Mouse (Mus musculus) left cerebral cortex, postnatal 10 days (tissue): ENCODE data around the gene Galntl6. TPM values are rescaled to one million over a fixed set of nuclear protein-coding genes. Genes with fewer than 3 reads are reported as not detected.
"Not testable (repeated sequence)": the region's sequence is repeated elsewhere in the genome, so short reads cannot be mapped to it uniquely, and the experiment has no call there.

Source experiments
- DNase-seq, 2 experiments: peaks; one replicate each; pipeline ENCODE4 v3.0.0; 2021 to 2022; ENCODE audit warnings: low spot score in 2 of 2, mixed read lengths in 1 of 2; ENCODE audit errors: extremely low spot score in 1 of 2
- intact Hi-C: fragments of 180-260 bp; cut with DNase I; formaldehyde crosslinking; loops from one replicate; pipeline ENCODE4 v1.15.1; 2025
- total RNA-seq, 2 experiments: library from RNA; stranded (reverse); gene quantifications; 2 replicates each; pipeline ENCODE4 v1.2.3; 2021

Galntl6 gene
- total RNA-seq, 2 experiments from 2014 or later, result 47.6 to 48.8 TPM

- intact Hi-C loops, result no loop called here
- DNase-seq, result no peak
Observed at GRCm38 (mm10) chr8:57807060-57807459, 1105.4 kb downstream of the Galntl6 start.

DNA sequence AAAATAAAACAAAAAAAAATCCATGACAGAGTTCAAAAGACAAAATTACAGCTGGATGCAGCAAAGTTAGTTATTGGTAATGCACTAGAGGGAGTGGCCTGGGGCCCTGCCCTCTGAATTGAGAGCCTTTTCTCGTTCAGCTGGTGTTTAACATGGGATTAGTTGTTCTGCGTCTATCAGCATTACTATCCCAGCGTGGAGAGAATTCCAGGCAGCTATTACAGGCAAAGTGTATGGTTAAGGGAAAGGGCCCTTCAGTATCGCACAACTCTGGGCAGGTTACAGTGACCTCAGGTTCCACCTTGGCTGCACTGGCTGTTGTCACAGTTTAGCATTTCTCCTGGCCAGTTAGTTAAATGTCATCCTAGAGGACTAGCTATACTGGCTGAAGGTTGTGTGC lies 1107.3 kb downstream of the Galntl6 start:
- no peak for DNase-seq
- intact Hi-C loops, result no loop called here

DNA sequence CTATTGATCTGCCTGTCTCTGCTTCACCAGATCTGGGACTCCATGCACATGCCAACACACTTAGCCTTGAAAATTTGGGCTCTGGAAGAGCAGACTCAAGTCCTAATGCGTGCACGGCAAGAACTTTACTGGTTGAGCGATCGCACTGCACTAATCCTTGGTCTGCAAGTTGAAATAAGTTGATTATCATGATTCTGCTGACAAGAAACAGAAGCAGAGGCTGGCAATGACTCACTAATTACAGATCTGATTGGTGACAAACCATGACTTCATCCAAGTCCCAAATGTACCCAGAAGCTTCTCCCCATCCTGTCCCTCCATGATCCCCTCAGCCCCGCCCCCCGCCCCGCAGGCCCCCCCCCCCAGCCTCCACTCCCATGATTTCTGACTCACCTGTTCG lies 1108.6 kb downstream of the Galntl6 start:
- no peak for DNase-seq
- intact Hi-C loops, result loop anchor here (5.0 kb wide), 1 partner anchor 377 kb away; no protein-coding TSS in a partner anchor

DNA sequence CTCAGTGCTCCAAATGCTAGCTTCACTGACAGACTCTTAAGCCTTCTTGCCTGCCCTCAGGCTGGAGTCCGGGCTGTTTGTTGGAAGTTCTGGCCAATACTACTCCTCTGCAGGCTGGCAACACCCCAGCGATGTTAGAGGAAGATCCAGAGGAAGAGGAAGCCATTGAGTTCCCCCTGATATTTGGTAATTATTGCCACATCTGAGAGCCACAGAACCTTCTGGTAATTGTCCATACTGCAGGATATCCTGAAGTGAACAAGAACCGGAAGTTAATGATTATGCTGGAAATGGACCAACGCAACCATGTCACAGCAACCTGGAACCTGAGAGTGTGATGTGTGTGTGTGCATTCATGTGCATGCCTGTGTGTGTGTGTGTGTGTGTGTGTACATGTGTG lies 1111.2 kb downstream of the Galntl6 start:
- DNase-seq, result peak in 1 of 2 experiments; percentile 33
- intact Hi-C loops, result loop anchor here (2.0 to 5.0 kb wide), 2 partner anchors 260 to 374 kb away; no protein-coding TSS in a partner anchor

DNA sequence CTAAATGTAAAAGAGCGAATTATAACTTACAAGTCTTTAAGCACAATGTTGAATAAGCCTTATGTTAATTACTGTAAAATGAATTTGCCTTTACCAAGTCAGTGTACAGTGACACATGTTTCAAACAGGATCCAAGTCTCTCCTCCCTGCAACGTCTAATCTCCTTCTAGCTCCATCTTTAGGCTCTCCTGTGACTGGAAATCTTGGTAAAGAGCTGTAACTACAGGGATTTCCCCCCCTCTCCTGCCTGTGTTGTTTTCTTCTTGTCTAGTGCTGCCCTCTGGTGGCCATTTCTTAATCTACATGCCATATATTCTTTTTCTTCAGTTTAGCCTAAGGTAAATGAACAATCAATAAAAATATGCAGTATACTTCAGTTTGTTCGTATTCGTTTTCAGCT lies 1112.1 kb downstream of the Galntl6 start:
- intact Hi-C loops, result loop anchor here (2.0 to 5.0 kb wide), 2 partner anchors 260 to 373 kb away; no protein-coding TSS in a partner anchor

GRCm38 (mm10) chr8:57799797-57800204 lies 1112.6 kb downstream of the Galntl6 start:
- DNase-seq, result peak; percentile 16 to 79
- intact Hi-C loops, result loop anchor here (2.0 to 5.0 kb wide), 2 partner anchors 259 to 372 kb away; no protein-coding TSS in a partner anchor

More for the DNA sequence above, 1112.1 kb downstream of the Galntl6 start:
- DNase-seq, result peak; percentile 60 to 86

- intact Hi-C loops, result loop anchor here (5.0 kb wide), 1 partner anchor 141 kb away; the partner anchor contains the start of gene Galnt7
- no peak for DNase-seq
Observed at GRCm38 (mm10) chr8:57793455-57793854, 1119.0 kb downstream of the Galntl6 start.

GRCm38 (mm10) chr8:57792246-57792645 lies 1120.2 kb downstream of the Galntl6 start:
- no peak for DNase-seq
- intact Hi-C loops, result loop anchor here (5.0 kb wide), 1 partner anchor 140 kb away; the partner anchor contains the start of gene Galnt7

DNA sequence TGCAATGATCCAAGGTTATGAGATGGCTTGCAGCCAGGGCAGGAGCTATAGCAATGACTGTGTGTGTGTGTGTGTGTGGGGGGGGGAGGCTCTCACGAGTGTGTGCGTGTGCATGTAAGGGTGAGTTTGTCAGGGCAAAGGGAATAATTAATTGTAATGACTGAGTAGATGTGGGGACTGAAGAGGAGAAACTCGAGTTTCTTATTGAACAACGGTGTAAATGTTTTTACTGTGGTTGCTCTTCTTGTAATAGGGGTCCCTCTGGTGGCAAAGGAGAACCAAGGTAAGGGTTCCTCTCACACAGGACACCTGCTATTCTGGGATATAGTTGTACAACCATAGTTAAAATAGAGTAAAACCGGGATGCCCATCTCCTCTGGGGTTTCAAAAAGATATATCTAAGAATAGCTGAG lies 1121.1 kb downstream of the Galntl6 start:
- intact Hi-C loops, result loop anchor here (2.0 to 5.0 kb wide), 2 partner anchors 139 to 217 kb away; partner anchors contain the start of gene Galnt7
- peak in 1 of 2 experiments; percentile 26 for DNase-seq

DNA sequence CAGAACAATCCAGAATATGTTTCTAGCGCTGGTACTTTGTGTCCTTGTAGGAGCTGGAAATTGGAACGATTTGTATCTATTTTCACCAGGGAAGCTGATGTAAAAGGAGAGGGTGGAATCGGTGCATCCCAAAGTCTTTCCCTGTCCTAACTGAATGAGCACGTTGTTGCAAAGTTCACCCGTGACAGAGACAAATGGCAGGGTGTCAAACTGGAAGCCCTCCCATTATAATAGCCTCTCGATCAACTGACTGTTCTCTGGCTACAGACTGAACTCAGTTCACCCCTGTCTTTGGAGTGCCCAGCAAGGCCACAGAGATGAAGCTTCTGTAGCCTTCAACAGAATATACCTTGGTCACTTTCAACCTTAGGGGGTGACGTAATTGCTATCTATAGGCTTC lies 1132.9 kb downstream of the Galntl6 start:
- DNase-seq, result no peak
- intact Hi-C loops, result no loop called here

DNA sequence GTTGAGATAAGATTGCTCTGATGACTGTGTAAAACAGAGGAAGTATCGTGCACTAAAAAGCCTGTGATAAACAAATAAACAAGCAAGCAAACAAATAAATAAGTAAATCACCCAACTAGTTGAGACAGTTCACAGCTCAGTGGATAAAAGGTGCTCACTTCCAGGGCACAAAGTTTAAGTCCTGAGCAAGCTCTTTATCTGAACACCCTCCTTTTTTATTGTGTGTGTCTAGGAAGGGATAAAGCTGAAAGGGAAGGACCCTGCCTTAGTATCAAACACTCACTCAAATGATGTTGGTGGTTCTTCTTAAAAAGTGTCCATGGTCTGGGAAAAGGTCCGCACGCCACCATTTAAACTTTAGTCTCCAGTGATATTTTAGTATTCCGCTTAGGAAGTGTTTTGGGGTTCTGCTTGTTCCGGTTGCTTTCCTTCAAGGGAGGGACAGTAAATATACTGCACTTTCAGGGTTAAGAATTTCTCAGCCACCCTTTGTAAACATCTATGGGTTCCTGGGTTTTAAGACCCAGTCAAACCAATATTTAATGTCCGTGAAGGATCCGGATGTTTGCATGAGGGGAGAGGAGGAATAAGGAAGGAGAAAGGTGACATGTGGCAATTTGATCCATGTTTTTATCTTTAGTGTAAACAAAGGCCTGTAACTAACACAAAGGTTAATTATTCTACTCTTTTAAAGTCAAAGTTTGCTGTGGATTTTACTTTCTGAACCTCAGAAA lies 1134.3 kb downstream of the Galntl6 start:
- DNase-seq, result no peak
- intact Hi-C loops, result no loop called here

GRCm38 (mm10) chr8:57776723-57777122 lies 1135.7 kb downstream of the Galntl6 start:
- intact Hi-C loops, result no loop called here
- no peak for DNase-seq

GRCm38 (mm10) chr8:57772732-57773265 lies 1139.6 kb downstream of the Galntl6 start:
- DNase-seq, result no peak
- intact Hi-C loops, result no loop called here

DNA sequence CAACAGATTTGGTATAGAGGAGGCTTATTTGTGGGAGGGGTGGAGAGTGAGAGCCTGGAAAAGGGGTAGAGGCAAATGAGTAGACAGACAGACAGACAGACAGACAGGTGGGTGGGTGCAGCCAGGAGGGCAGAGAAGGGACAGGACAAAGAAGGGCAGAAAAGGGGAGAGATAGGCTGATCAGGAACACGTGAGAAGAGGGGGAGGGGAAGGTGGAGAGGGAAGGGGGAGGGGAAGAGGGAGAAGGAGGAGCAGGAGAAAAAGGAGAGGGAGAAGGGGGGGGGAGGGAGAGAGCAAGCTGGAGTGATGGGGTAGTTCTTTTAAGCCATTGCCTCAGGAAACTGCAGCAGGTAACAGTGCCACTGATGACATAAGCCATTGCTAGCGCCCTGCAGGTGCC lies 1144.9 kb downstream of the Galntl6 start:
- DNase-seq, result no peak
- intact Hi-C loops, result no loop called here

DNA sequence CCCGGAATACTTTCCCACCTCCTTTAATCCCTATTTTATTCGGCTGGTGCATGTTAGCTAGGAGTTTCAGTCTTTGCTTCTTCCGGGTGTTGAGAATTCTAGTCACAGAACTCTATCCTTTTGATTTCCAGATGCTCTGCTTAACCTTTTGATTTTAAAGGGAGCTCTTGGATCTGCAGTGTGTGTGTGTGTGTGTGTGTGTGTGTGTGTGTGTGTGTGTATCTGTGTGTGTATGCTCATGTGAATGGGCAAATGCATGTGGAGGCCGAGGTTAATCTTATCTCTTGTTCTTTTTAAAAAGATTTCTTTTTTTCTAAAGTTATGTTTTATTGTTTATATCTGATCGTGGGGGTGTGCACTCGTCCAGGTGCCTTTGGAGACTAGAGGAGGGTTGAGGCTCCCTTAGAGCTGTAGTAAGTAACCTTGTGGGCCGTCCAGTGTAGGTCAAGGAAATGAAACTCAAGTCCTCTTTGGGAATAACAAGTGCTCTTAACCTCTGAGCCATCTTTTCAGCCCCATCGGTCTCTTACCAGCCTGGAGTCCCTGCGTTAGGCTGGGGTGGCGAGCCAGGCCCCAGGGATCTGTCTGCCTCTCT lies 1145.9 kb downstream of the Galntl6 start:
- intact Hi-C loops, result no loop called here
- no peak for DNase-seq

DNA sequence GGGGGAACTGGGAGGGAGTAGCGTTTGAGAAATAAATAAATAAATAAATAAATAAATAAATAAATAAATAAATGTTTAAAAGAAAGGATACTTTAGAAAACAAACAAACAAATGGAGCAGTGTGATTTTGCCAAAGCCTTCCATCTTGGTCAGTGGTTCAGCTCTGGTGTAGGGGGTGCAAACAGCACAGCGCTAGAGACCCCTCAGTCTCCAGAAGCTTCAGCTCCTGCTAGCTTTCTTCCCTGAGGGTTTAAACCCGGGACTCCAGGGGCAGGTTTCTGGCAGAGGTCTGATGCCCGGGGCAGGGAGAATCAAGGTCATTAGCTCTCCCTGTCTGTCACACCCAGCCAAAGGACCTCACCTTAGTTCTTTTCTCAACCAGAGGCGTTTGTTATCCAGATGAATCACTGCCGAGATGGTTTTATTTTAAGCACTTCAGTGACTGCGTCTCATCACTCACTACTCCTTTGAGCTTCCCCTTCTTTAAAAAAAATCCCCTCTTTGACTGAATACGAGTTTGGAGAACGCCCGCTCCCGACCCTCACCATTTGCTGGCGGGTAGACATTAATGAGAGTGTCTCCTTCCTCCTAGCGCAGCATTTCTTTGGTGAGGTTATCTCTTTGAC lies 1146.6 kb downstream of the Galntl6 start:
- intact Hi-C loops, result no loop called here
- no peak for DNase-seq

DNA sequence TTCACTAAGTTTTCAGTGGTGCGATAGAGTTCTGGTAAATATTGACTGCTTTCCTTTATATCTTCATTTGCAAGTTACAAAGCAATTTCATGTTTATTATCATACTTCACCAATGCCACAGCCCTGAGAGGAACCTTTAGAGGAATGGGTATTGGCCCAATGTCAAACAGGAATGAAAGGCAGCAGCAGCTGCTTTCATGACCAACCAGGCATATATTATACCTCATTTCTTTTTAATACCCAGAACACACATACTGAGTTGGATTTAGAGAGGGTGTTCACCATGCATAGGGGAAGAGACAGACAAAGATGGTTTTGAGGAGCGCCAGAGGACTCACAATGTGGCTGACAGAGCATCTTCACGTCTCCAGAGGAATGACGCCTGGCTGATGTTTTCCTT lies 1147.2 kb downstream of the Galntl6 start:
- no peak for DNase-seq
- intact Hi-C loops, result no loop called here

DNA sequence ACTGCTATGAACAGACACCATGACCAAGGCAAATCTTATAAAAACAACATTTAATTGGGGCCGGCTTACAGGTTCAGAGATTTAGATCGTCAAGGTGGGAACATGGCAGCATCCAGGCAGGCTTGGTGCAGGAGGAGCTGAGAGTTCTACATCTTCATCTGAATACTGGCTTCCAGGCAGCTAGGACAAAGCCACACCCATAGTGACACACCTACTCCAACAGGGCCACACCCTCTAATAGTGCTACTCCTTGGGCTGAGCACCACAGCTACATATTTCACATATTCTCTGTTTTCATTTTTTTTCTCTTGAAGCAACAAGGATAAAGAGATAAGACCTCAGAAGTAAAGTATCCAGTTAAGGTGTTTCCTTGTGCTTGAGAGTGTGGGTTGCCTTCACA lies 1149.8 kb downstream of the Galntl6 start:
- intact Hi-C loops, DNase-seq: not testable (repeated sequence)

- intact Hi-C loops, result no loop called here
- no peak for DNase-seq
Observed at GRCm38 (mm10) chr8:57760921-57761320, 1151.5 kb downstream of the Galntl6 start.
